Mouse (Mus musculus): ENCODE data around the gene Bpifb5.
"Not testable (repeated sequence)": the region's sequence is repeated elsewhere in the genome, so short reads cannot be mapped to it uniquely, and the experiment has no call there.

Gene Bpifb5

GRCm38 (mm10) chr2:154223265-154223916 lies at the start of gene Bpifb5:
Gene Bpifb5 (plus strand): TSS chr2:154223742.
- no peak for DNase-seq (ENCODE audit: low read depth)

DNA sequence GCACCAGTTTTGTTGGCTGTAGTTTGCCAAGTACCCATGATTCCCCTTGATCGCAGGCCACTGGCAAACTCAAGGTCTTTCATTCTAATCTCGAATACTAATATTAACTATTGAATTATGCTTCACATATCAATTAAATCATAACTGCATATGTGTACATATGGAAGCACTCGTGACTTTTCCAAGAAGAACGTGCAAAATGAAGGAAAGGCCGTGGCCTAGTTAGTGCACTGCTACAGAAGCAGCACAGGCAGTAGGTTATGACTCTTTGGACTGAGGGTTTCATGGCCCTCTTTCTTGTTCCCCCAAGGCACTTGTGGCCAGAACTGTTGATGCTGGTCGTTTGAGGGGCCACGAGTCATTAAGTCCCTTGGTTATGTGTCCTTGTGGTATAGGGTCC lies 41.6 kb upstream of the Bpifb5 start:
- DNase-seq (ENCODE audit: low read depth) = not testable (repeated sequence)

DNA sequence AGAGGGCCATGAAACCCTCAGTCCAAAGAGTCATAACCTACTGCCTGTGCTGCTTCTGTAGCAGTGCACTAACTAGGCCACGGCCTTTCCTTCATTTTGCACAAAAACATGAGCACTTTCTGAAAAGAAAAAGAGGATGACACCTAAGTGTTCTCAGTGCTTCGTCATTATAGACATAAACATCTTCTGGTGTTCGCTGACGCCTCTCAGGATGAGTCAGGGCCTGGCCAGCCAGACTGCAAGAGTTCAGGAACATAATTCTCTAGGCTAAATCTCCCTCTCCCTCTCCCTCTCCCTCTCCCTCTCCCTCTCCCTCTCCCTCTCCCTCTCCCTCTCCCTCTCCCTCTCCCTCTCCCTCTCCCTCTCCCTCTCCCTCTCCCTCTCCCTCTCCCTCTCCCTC lies 40.5 kb upstream of the Bpifb5 start:
- DNase-seq (ENCODE audit: low read depth) = not testable (repeated sequence)

GRCm38 (mm10) chr2:154185319-154185718 lies 38.2 kb upstream of the Bpifb5 start:
- no peak for DNase-seq (ENCODE audit: low read depth)

DNA sequence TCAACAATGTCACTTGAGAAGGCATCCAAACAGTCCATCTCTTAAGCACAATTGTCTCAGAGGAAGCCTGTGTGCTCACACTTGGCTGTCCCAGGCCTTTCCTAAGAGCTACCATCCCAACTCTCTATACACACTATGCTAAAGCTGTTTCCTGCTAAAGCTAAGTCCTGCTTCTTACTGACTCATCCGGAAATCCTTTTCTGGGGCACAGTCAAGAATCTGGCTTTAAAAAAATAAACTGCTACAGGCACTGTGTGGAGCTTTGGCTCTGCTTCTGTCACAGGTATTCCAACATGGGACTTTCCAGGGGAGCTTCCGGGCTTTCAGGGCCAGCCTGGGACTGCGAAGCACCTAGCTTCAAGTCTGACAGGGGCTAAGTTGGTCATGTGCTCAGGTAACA lies 37.8 kb upstream of the Bpifb5 start:
- DNase-seq (ENCODE audit: low read depth) = no peak

- peak; percentile 6 for DNase-seq (ENCODE audit: low read depth)
Observed at GRCm38 (mm10) chr2:154187468-154187867, 36.1 kb upstream of the Bpifb5 start.

DNA sequence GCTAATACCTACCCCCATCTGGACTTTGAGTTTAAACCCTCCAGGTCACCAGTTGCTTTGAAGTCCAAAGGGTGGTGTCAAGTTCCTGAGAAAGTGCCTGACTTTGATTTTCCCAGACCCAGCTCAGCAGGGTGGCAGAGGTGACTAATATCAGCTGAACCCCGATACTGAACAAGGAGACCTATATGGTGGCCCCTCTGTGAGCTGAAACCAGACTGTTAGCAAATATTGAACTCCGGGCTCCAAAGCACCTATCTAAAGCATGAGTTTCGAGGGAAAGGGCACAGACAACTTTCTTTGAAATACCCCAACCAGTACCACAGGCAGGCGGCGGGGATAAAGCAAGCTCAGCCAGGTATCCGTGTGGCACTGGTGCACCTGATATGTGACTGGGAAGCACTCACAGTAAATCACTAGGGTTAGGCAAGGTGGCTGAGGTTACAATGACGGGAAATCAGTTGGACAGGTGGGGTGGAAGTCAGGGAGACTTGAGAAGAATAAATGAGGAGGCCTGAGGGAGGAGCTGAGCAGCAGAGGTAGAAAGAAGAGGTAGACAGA lies 33.6 kb upstream of the Bpifb5 start:
- DNase-seq (ENCODE audit: low read depth) = no peak

- DNase-seq (ENCODE audit: low read depth) = no peak
Observed at GRCm38 (mm10) chr2:154190546-154191258, 32.8 kb upstream of the Bpifb5 start, which contains the start of gene Bpifb1. Gene Bpifb1 (plus strand): TSS chr2:154190818.

DNA sequence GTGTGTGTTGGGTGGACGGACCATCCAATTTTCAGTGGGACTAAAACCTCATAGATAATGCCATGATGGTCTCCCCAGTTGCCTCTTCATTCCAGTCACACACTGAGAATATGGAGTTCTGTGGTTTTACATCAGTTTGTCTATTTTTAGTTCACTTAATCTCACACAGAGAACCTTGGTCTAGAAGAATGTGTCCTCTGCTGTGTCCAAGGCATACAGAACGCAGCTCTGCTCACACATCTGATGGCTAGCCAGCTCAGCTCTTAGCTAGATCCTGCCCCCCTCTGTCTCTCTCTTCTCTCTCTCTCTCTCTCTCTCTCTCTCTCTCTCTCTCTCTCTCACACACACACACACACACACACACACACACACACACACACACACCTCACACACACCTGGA lies 31.4 kb upstream of the Bpifb5 start:
- DNase-seq (ENCODE audit: low read depth) = no peak

DNA sequence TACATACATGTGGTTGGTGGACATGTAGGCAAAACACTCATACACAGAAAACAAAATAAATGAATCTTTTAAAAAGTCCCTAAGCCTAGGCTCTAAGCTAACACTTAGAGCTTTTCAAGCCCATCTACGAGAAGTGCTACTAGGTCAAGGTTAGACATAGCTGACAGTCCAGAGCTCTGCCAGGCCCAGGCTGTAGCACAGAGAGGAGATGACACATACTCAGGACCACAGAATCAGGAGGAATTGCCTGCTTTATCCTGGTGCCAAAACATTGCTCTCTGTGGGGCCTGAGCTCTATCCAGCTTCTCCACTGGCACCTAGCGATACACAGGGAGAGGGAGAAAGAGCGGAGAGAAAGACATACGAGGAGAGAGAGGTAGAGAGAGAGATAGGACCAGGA lies 30.5 kb upstream of the Bpifb5 start:
- no peak for DNase-seq (ENCODE audit: low read depth)

- no peak for DNase-seq (ENCODE audit: low read depth)
Observed at GRCm38 (mm10) chr2:154193994-154194504, 29.5 kb upstream of the Bpifb5 start.

GRCm38 (mm10) chr2:154197036-154197435 lies 26.5 kb upstream of the Bpifb5 start:
- no peak for DNase-seq (ENCODE audit: low read depth)

DNA sequence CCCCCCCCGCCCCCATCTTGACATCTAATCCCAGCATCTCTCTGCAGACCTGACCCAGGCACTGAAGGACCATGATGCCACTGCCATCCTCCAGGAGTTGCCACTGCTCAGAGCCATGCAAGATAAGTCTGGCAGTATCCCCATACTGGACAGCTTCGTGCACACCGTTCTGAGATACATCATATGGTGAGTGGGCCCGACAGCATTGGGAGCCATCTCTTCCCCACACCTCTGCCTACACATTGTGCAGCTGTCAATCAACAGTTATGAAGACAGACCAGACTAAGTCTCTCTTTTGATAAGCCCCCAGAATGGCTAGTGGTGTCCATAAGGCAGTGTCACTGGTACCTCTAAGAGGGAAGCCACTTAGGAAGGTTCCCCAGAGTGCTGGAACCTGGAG lies 18.9 kb upstream of the Bpifb5 start:
- DNase-seq (ENCODE audit: low read depth) = no peak

GRCm38 (mm10) chr2:154206908-154207307 lies 16.6 kb upstream of the Bpifb5 start:
- peak; percentile 36 for DNase-seq (ENCODE audit: low read depth)

GRCm38 (mm10) chr2:154209112-154209511 lies 14.4 kb upstream of the Bpifb5 start:
- peak; percentile 8 for DNase-seq (ENCODE audit: low read depth)

GRCm38 (mm10) chr2:154211121-154211520 lies 12.4 kb upstream of the Bpifb5 start:
- no peak for DNase-seq (ENCODE audit: low read depth)

GRCm38 (mm10) chr2:154211881-154212280 lies 11.7 kb upstream of the Bpifb5 start:
- no peak for DNase-seq (ENCODE audit: low read depth)

DNA sequence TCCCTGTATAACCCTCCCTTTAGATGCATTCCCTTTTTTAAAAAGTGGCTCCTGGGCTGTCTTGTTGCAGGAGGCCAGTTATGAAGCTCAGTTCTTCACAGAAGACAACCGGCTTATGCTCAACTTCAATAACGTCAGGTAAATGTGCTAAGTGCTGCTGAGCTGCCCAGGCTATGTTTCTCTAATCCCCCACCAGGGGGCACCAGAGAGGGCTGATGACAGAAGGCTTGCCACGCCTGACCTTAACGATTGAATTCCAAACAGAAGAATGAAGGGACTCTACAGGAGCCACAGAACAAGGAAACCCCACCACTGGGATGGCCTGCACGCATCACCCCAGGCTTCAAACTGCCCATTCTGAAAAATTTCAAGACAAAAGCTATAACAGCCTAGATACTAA lies 8.4 kb upstream of the Bpifb5 start:
- DNase-seq (ENCODE audit: low read depth) = peak; percentile 74

DNA sequence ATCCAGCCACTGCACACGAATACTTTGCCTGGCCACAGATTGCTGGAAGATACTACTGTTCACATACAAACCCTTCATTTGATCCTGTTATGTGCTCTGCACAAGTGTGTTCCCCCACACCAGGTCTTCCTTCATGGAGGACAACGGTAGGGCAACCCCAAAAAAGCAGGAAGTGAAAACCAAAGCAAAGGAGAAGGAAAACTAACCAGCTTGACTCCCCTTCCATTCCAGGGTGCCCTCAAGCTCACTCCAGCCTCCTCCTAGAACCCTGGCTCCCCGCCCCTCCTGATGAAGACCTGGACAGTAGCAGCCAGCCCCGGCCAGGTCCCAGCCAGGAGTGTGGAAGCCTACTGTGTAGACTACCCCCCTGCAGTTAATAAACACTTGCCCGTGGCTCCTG lies 3.6 kb upstream of the Bpifb5 start:
- DNase-seq (ENCODE audit: low read depth) = no peak

- DNase-seq (ENCODE audit: low read depth) = no peak
Observed at GRCm38 (mm10) chr2:154223917-154224273, 353 bp downstream of the Bpifb5 start.

DNA sequence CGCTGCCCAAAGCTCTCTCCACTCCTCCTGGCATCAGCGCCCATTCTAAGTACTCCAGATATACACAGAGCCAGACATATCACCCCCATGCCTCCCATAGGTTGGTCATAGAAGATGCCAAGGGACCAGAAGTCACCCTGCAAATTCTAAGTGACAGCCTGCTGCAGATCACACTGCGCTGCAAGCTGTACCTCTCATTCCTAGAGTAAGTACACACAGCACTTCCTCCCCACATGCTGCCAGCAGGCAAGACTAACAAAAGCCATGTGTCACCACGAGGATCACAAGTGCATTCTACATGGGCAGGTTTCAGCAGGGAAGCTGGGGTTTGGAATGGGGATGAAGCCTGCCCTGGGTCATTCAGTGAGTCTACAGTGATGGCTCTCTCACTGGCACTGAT lies 3.4 kb downstream of the Bpifb5 start:
- no peak for DNase-seq (ENCODE audit: low read depth)

DNA sequence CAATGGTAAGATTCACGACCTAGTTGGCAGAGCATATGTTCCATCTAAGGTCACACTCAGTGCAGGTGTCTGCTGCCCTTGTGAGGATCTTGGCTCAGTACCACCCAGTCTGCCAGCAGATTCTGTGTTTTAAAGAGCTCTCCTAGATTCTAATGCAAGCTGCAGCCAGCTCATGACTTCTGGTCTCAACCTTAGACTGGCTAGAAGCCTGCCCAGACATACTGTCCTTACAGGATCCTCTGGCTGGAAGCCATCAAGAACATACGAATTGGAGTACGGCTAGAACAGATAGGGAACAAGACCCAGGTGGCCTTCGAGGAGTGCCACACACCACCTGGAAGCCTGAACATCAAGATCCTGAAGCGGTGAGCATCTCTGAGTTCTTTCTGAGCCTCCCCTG lies 4.3 kb downstream of the Bpifb5 start:
- no peak for DNase-seq (ENCODE audit: low read depth)

- DNase-seq (ENCODE audit: low read depth) = no peak
Observed at GRCm38 (mm10) chr2:154233426-154233825, 9.9 kb downstream of the Bpifb5 start.

Measured in induced T-regulatory cell, adult 2 months (primary cell).